Mouse (Mus musculus) heart, embryonic 16.5 days (tissue): ENCODE measurements at regions not wholly inside any gene's neighbourhood (a gene's known extent, or its start where the extent isn't known, plus 50 kb on each side); places are given as distances from the start of the nearest gene placed in this dataset.

Experiments
- ATAC-seq: fragments of 200-750 bp; cut with Nextera tagmentation; replicated peaks from 2 replicates; pipeline ENCODE4 v1.8.0; 2017; ENCODE audit warnings: moderate number of reproducible peaks; ENCODE audit not compliant: insufficient read depth, low FRiP score; ENCODE audit errors: extremely low read depth
- H3K27ac ChIP-seq: fragments of 300-500 bp; sonication (generic); 2 replicates; pipeline ENCODE4 v1.5.1; 2014; ENCODE audit warnings: mild to moderate bottlenecking, low read length, control low read depth, moderate library complexity
- H3K27me3 ChIP-seq: fragments of 300-500 bp; sonication (generic); 2 replicates; pipeline ENCODE4 v1.6.1; 2014; ENCODE audit warnings: low read length, mixed read lengths; ENCODE audit not compliant: control insufficient read depth, insufficient read depth
- H3K36me3 ChIP-seq: fragments of 300-500 bp; sonication (generic); 2 replicates; pipeline ENCODE4 v1.6.1; 2014; ENCODE audit not compliant: control insufficient read depth, insufficient read depth
- H3K4me1 ChIP-seq: fragments of 300-500 bp; sonication (generic); 2 replicates; pipeline ENCODE4 v1.6.1; 2014; ENCODE audit warnings: low read length, mixed read lengths; ENCODE audit not compliant: control insufficient read depth, insufficient read depth
- H3K4me2 ChIP-seq: fragments of 300-500 bp; sonication (generic); 2 replicates; pipeline ENCODE4 v1.6.1; 2014; ENCODE audit warnings: low read depth, mild to moderate bottlenecking, control low read depth, low read length
- H3K4me3 ChIP-seq: fragments of 300-500 bp; sonication (generic); 2 replicates; pipeline ENCODE4 v1.5.1; 2014; ENCODE audit warnings: mild to moderate bottlenecking, control low read depth, low read length
- H3K9ac ChIP-seq: fragments of 300-500 bp; sonication (generic); 2 replicates; pipeline ENCODE4 v1.6.1; 2014; ENCODE audit warnings: low read length, control low read depth
- H3K9me3 ChIP-seq: fragments of 300-500 bp; sonication (generic); replicated peaks from 2 replicates; pipeline ENCODE4 v1.6.1; 2016; ENCODE audit warnings: low read length; ENCODE audit not compliant: control insufficient read depth
- WGBS: fragments of 180-500 bp; shearing (Covaris S2); extraction: QIAGEN DNeasy Blood & Tissue Kit; methylation state at CpG from one replicate; pipeline ENCODE4 v1.1.7; 2014; 5-methylcytosine and 5-hydroxymethylcytosine counted together

DNA sequence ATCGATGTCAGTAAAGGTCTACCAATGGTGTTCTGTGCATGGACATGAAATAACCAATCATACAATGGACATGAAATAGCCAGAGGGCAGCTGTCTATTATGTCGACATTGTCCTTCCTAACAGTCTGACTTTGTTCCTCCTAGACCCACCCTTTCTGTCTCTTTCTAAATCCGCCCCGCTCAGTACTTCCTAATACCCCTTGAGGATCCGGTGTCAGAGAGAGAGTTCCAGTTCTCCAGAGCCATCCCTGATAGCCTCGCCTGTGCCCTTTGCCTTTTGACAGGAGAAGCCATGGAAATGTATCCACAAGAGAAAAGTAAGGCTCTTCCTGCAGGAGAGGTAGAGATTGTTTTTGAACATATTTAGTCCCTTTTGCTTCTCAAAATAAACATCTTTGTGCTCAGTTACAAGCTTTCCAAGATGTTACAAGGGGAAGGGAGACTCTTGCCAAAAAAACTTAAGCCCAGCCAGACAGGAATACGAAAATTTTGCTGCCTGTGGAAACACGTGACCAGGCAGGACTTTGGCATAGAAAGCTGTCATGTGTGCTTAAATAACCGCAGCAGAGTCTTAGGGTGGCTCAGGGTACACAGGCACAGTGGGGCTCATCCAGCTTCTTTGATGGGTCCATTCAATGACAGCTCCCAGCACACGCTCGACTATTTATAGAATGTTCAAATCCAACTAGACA is 92.4 kb upstream of the Jade1 start:
- ATAC-seq = peak; percentile 45; the same call in 1 of the 2 replicates
- no peak overlapping the region for H3K9ac ChIP-seq
- no peaks in the 10 kb centered on the region for H3K9me3 ChIP-seq
- no peaks in the 10 kb centered on the region for H3K36me3 ChIP-seq
- no peak overlapping the region for H3K27ac ChIP-seq
- no peaks in the 10 kb centered on the region for H3K27me3 ChIP-seq
- WGBS = 54% methylated on average over 11 of the region's 11 CpGs
- no peak overlapping the region for H3K4me2 ChIP-seq
- H3K4me1 ChIP-seq = peaks cover 6% of the 10 kb centered on the region
- no peak overlapping the region for H3K4me3 ChIP-seq

GRCm38 (mm10) chr3:41460131-41460530 is 95.4 kb upstream of the Jade1 start:
- Histone ChIP-seq H3K9ac (no peak overlapping the region), H3K4me3 (no peak overlapping the region), H3K27me3 (no peaks in the 10 kb centered on the region), H3K9me3 (no peaks in the 10 kb centered on the region), H3K4me1 (peaks cover 6% of the 10 kb centered on the region), H3K36me3 (no peaks in the 10 kb centered on the region), H3K27ac (no peak overlapping the region), H3K4me2 (no peak overlapping the region)
- WGBS = 89% methylated on average over 4 of the region's 4 CpGs
- no peak for ATAC-seq

- H3K27me3 ChIP-seq = no peaks in the 10 kb centered on the region
- 94% methylated on average over 6 of the region's 6 CpGs for WGBS
- no peak overlapping the region for H3K4me2 ChIP-seq
- no peak overlapping the region for H3K27ac ChIP-seq
- H3K4me3 ChIP-seq = no peak overlapping the region
- no peaks in the 10 kb centered on the region for H3K9me3 ChIP-seq
- no peak for ATAC-seq
- H3K36me3 ChIP-seq = no peaks in the 10 kb centered on the region
- H3K4me1 ChIP-seq = peaks cover 3% of the 10 kb centered on the region; the same call in 1 of the 2 replicates
- no peak overlapping the region for H3K9ac ChIP-seq
Observed at GRCm38 (mm10) chr3:41458156-41458555, 97.4 kb upstream of the Jade1 start.

- no peaks in the 10 kb centered on the region for H3K27me3 ChIP-seq
- H3K9me3 ChIP-seq = no peaks in the 10 kb centered on the region
- no peak overlapping the region for H3K27ac ChIP-seq
- no peak for ATAC-seq
- H3K9ac ChIP-seq = no peak overlapping the region
- no peaks in the 10 kb centered on the region for H3K36me3 ChIP-seq
- H3K4me2 ChIP-seq = no peak overlapping the region
- WGBS = 78% methylated on average over 3 of the region's 3 CpGs
- H3K4me1 ChIP-seq = no peaks in the 10 kb centered on the region
- H3K4me3 ChIP-seq = no peak overlapping the region
Observed at GRCm38 (mm10) chr3:41453525-41453924, 102.0 kb upstream of the Jade1 start.

DNA sequence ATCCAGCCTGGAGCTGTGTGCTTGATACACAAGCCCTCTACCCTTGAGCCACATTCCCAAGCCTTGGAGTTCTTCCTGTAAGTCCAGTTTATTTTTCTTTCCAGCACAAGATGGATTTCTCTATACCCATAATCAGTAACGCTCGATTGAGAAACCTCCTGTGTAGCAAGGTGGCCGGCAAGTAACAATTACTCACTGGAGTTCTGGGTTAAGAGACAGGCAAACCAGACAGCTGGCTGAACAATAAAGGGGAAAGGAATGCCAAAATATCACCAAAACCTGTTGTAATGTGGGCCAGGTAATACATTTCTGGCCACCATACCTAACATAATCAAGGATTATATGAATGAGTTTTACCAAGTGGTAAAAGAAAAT is 102.8 kb upstream of the Jade1 start:
- Histone ChIP-seq H3K9ac (no peak overlapping the region), H3K27ac (no peak overlapping the region), H3K4me2 (no peak overlapping the region), H3K9me3 (peaks cover 2% of the 10 kb centered on the region; the same call in 1 of the 2 replicates), H3K4me3 (no peak overlapping the region), H3K27me3 (no peaks in the 10 kb centered on the region), H3K36me3 (no peaks in the 10 kb centered on the region), H3K4me1 (no peaks in the 10 kb centered on the region)
- WGBS = 49% methylated on average over 3 of the region's 3 CpGs
- ATAC-seq = no peak

DNA sequence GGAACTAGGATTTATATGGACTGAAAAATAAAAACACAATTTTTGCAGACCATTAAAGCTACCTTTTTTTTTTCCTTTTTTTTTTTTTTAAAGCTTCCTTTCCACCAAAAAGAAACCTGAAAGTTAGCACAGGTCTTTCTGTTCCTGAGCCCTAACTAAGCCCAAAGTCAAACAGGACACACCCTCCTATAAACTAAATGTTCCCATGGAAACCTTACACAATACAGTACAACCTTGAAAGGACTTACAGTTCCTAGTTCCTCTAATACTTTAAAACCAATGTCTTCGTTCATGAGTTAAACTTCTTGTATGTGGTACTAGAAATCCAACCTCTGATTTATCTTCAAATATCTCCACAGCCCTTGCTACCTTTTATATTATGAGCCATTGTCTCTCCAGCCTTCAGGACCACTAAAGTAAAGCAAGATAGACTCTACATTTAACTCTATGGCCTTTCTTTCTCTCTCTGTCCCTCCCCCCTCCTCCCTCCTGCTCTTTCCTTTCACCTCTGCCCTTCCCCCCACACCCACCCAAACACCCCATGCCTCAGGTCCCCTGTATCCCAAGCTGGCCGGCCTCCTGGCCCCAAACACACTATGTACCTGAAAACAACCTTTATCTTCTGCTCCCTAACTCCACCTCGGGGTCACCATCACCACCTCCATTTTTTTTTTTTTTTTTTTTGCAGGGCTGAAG is 103.4 kb upstream of the Jade1 start:
- Histone ChIP-seq H3K27ac (no peak overlapping the region), H3K9me3 (peaks cover 2% of the 10 kb centered on the region; the same call in 1 of the 2 replicates), H3K9ac (no peak overlapping the region), H3K4me1 (no peaks in the 10 kb centered on the region), H3K27me3 (no peaks in the 10 kb centered on the region), H3K4me2 (no peak overlapping the region), H3K36me3 (no peaks in the 10 kb centered on the region), H3K4me3 (no peak overlapping the region)
- WGBS = 66% methylated on average over 3 of the region's 3 CpGs
- ATAC-seq = no peak

DNA sequence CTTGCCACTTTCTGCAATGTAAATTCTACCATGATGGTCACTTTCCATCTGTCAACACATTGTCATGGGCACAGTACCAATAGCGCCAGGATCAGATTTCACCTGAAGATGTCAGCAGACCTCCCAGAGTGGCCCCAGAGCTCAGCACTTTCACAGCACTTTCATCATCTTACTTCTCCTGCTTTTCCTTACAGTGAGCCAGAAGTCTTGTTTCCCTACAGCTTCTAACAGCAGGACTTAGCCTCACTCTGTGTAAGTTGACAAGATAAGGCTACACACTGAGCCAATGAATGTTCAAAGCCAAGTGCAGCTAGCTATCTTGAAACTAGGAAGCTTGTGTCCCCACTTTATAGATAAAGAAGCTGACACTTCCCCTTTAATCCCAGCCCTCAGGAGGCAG is 104.8 kb upstream of the Jade1 start:
- no peak for ATAC-seq
- Histone ChIP-seq H3K4me3 (no peak overlapping the region), H3K9me3 (peaks cover 2% of the 10 kb centered on the region; the same call in 1 of the 2 replicates), H3K27me3 (no peaks in the 10 kb centered on the region), H3K36me3 (no peaks in the 10 kb centered on the region), H3K4me2 (no peak overlapping the region), H3K27ac (no peak overlapping the region), H3K9ac (no peak overlapping the region), H3K4me1 (peaks cover 2% of the 10 kb centered on the region; the same call in 1 of the 2 replicates)
- WGBS = 17% methylated on average over 1 of the region's 1 CpGs

DNA sequence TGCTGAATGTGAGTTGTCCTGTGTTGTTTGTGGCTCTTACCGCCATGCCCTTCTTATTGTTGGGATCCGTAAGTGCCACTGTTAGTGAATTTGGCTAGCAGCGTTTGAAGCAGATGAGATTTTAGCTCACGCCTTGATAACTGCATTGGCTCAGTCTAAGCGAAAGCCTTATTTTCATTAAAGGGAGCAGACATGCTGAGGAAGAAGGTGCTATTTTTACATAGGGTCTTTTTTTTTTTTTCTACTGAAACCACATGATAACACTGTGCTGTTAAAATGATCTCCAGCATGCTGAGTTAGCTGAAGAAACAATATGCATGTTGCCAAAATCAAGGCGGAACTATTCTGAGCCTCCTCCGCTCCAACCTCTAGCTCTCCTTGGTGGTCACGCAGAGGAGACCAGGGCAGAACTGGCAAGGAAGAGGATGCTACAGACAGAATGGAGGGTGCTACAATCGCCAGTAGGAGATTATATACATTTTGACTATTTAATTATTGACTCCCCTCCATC is 111.2 kb upstream of the Jade1 start:
- Histone ChIP-seq H3K4me3 (no peak overlapping the region), H3K36me3 (no peaks in the 10 kb centered on the region), H3K27ac (no peak overlapping the region), H3K4me2 (no peak overlapping the region), H3K4me1 (peaks cover 5% of the 10 kb centered on the region), H3K9ac (no peak overlapping the region), H3K9me3 (peaks cover 2% of the 10 kb centered on the region; the same call in 1 of the 2 replicates), H3K27me3 (no peaks in the 10 kb centered on the region)
- WGBS = 63% methylated on average over 9 of the region's 9 CpGs
- no peak for ATAC-seq

DNA sequence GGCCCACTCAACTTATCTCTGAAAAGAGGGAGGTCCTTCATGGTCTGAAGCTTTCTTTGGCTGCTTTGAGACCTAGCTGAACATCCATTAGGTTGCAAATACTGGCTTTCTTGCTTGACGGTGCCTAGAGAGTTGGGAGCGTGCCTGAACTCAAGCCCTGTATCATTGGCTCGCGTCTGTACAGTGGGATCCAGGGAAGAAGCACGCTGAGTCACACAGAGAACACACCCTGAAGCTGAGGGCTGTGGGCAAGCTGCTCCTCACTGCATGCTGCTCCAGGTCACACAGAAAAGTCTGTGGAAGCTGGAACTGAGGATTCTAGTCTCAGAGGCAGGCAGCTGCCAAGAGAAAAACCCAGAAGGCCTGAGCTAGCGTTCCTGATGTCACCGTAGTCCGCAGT is 119.3 kb upstream of the Jade1 start:
- Histone ChIP-seq H3K27me3 (no peaks in the 10 kb centered on the region), H3K4me2 (no peak overlapping the region), H3K9me3 (no peaks in the 10 kb centered on the region), H3K4me1 (no peaks in the 10 kb centered on the region), H3K4me3 (no peak overlapping the region), H3K27ac (no peak overlapping the region), H3K9ac (no peak overlapping the region), H3K36me3 (no peaks in the 10 kb centered on the region)
- ATAC-seq = no peak
- 80% methylated on average over 8 of the region's 8 CpGs for WGBS
